Mouse (Mus musculus) myocyte (in vitro differentiated cells): ENCODE data around the gene Mfng.

Experiments used
- E2F4 ChIP-seq: IDR thresholded peaks from one replicate; pipeline ENCODE4 v1.6.1; 2011; ENCODE audit warnings: mild to moderate bottlenecking, control low read depth, moderate library complexity; ENCODE audit not compliant: insufficient read depth
- MYOD1 ChIP-seq, 3 experiments: IDR thresholded peaks; one replicate each; pipeline ENCODE4 v1.6.1; 2011; ENCODE audit warnings: control low read depth in 2 of 3, low read depth in 2 of 3, mild to moderate bottlenecking in 2 of 3, moderate library complexity in 1 of 3; ENCODE audit not compliant: insufficient read length in 2 of 3, control insufficient read depth in 1 of 3
- POLR2A ChIP-seq: IDR thresholded peaks from one replicate; pipeline ENCODE4 v1.6.1; 2011; ENCODE audit warnings: low read depth, mild to moderate bottlenecking, control low read depth, moderate library complexity; ENCODE audit not compliant: insufficient read length
- TCF12 ChIP-seq: IDR thresholded peaks from one replicate; pipeline ENCODE4 v1.6.1; 2011; ENCODE audit warnings: mild to moderate bottlenecking, control low read depth; ENCODE audit not compliant: poor library complexity, insufficient read depth, severe bottlenecking

DNA sequence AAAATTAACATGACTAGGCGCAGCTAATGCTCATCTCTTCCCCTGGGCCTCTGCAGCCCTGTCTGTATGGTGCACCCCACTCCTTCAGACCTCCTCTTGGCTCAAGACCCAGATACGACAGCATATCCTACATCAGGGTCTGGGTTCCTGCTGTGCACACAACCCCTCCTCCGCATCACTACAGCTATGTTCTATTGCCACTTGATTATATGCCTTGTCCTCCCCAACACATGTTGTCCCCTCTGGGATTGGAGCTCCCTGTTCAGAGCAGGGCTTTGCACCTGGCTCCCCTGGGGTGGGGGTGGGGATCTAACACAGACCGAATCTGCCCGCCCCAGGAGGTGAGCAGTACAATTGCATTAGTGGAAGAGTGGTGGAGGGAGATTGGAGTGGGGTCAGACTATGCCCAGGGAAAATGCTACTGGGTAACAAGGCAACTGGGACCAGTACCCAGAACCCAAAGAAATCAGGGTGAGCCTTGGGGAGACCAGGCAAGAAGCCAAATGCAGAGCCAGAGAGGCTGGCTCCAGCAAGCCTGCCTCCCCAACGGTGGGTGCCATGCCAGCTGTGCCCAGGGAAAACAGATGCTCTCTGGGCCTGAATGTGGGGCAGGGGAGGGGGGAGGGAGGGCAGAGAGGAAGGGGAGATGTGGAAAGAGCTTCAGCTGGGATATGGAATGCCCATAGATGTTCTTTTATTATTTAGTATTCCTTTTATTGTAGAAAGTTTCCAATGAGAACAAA is 22.5 kb downstream of the Mfng start:
- no peak for TF ChIP-seq MYOD1 (IDR thresholded peaks at IDR 0.05; ENCODE audit: control insufficient read depth in 1 of 3, insufficient read length in 2 of 3, low read depth in 2 of 3)
- TF ChIP-seq E2F4 = no peak
- TF ChIP-seq POLR2A = no peak
- no peak for TF ChIP-seq TCF12
